Mouse (Mus musculus) limb, embryonic 14.5 days (tissue): Measurements from ENCODE around the gene Il4i1. TPM values are rescaled to one million over a fixed set of nuclear protein-coding genes. Genes with fewer than 3 reads are reported as not detected.

Source experiments
- ATAC-seq: fragments of 200-750 bp; cut with Nextera tagmentation; 2 replicates; pipeline ENCODE4 v1.8.0; 2017; ENCODE audit warnings: low read depth, moderate number of reproducible peaks, moderate TSS enrichment; ENCODE audit not compliant: low FRiP score
- DNase-seq: peaks from one replicate; pipeline ENCODE4 v3.0.0-alpha.2; 2015; ENCODE audit warnings: low spot score
- H3K27ac ChIP-seq: fragments of 300-500 bp; sonication (generic); replicated peaks from 2 replicates; pipeline ENCODE4 v1.5.1; 2014; ENCODE audit warnings: low read depth, mild to moderate bottlenecking, low read length, moderate library complexity, mixed read lengths
- H3K27me3 ChIP-seq: fragments of 300-500 bp; sonication (generic); 2 replicates; pipeline ENCODE4 v1.6.1; 2014; ENCODE audit warnings: low read length, mixed read lengths; ENCODE audit not compliant: control insufficient read depth, insufficient read depth
- H3K36me3 ChIP-seq: fragments of 300-500 bp; sonication (generic); 2 replicates; pipeline ENCODE4 v1.6.1; 2014; ENCODE audit warnings: mild to moderate bottlenecking, low read length, moderate library complexity, mixed read lengths; ENCODE audit not compliant: control insufficient read depth, insufficient read depth
- H3K4me1 ChIP-seq: fragments of 300-500 bp; sonication (generic); 2 replicates; pipeline ENCODE4 v1.6.1; 2014; ENCODE audit warnings: antibody characterized with exemption, low read length, mixed read lengths; ENCODE audit not compliant: control insufficient read depth, insufficient read depth
- H3K4me2 ChIP-seq: fragments of 300-500 bp; sonication (generic); replicated peaks from 2 replicates; pipeline ENCODE4 v1.6.1; 2014; ENCODE audit warnings: low read depth, mild to moderate bottlenecking, low read length, moderate library complexity; ENCODE audit not compliant: severe bottlenecking
- H3K4me3 ChIP-seq: fragments of 300-500 bp; sonication (generic); replicated peaks from 2 replicates; pipeline ENCODE4 v1.5.1; 2014; ENCODE audit warnings: low read length
- H3K9ac ChIP-seq: fragments of 300-500 bp; sonication (generic); 2 replicates; pipeline ENCODE4 v1.6.1; 2014; ENCODE audit warnings: mild to moderate bottlenecking, low read depth, low read length, moderate library complexity; ENCODE audit not compliant: severe bottlenecking
- H3K9me3 ChIP-seq: fragments of 300-500 bp; sonication (generic); 2 replicates; pipeline ENCODE4 v1.6.1; 2016; ENCODE audit warnings: low read length; ENCODE audit not compliant: control insufficient read depth
- POLR2A ChIP-seq: fragments of 200-500 bp; IDR thresholded peaks from 2 replicates; pipeline ENCODE4 v1.8.0; 2012; ENCODE audit warnings: inconsistent platforms, mild to moderate bottlenecking, moderate library complexity, borderline replicate concordance; ENCODE audit not compliant: insufficient read depth, insufficient read length; ENCODE audit errors: extremely low read depth
- WGBS: fragments of 180-500 bp; shearing (Covaris S2); extraction: QIAGEN DNeasy Blood & Tissue Kit; methylation state at CpG from one replicate; pipeline ENCODE4 v1.1.7; 2014; 5-methylcytosine and 5-hydroxymethylcytosine counted together
- polyA plus RNA-seq, 2 experiments: library from polyadenylated mRNA; depleted of rRNA in 1 of 2; stranded (reverse) in 1 of 2; unstranded in 1 of 2; fragments of >200 nt; fragmentation: Nextera tagmentation in 1 of 2; extraction: Ambion mirVana in 1 of 2; gene quantifications; 2 replicates each; pipeline versions ENCODE4 v1.2.1 to v1.2.3; 2012 to 2014

Gene Il4i1
- polyA plus RNA-seq, 2 experiments = 1.0 to 1.6 TPM

GRCm38 (mm10) chr7:44780101-44780500 lies 36.1 kb upstream of the Il4i1 start:
- Histone ChIP-seq H3K9ac (no peak overlapping the region), H3K4me3 (no peak overlapping the region), H3K4me1 (no peaks in the 10 kb centered on the region), H3K27ac (no peak overlapping the region), H3K36me3 (peaks cover 13% of the 10 kb centered on the region; the same call in 1 of the 2 replicates), H3K9me3 (no peaks in the 10 kb centered on the region), H3K27me3 (no peaks in the 10 kb centered on the region), H3K4me2 (no peak overlapping the region)
- WGBS = 84% methylated on average over 8 of the region's 8 CpGs
- TF ChIP-seq POLR2A = no peak
- no peak for DNase-seq
- ATAC-seq = no peak

- no peaks in the 10 kb centered on the region for H3K36me3 ChIP-seq
- H3K9me3 ChIP-seq = no peaks in the 10 kb centered on the region
- no peak overlapping the region for H3K27ac ChIP-seq
- H3K9ac ChIP-seq = no peak overlapping the region
- WGBS = 65% methylated on average over 3 of the region's 3 CpGs
- no peaks in the 10 kb centered on the region for H3K27me3 ChIP-seq
- no peaks in the 10 kb centered on the region for H3K4me1 ChIP-seq
- H3K4me3 ChIP-seq = no peak overlapping the region
- DNase-seq (no peak), ATAC-seq (no peak)
- no peak overlapping the region for H3K4me2 ChIP-seq
- no peak for TF ChIP-seq POLR2A
Measured at GRCm38 (mm10) chr7:44789531-44789930, 26.7 kb upstream of the Il4i1 start.

GRCm38 (mm10) chr7:44790066-44790465 lies 26.1 kb upstream of the Il4i1 start:
- Histone ChIP-seq H3K9me3 (no peaks in the 10 kb centered on the region), H3K36me3 (no peaks in the 10 kb centered on the region), H3K4me2 (no peak overlapping the region), H3K27ac (no peak overlapping the region), H3K27me3 (no peaks in the 10 kb centered on the region), H3K4me3 (no peak overlapping the region), H3K9ac (no peak overlapping the region), H3K4me1 (no peaks in the 10 kb centered on the region)
- WGBS = 58% methylated on average over 4 of the region's 4 CpGs
- DNase-seq = no peak
- no peak for ATAC-seq
- no peak for TF ChIP-seq POLR2A

GRCm38 (mm10) chr7:44792781-44793180 lies 23.4 kb upstream of the Il4i1 start:
- no peak for TF ChIP-seq POLR2A
- Histone ChIP-seq H3K4me3 (no peak overlapping the region), H3K27ac (no peak overlapping the region), H3K4me1 (no peaks in the 10 kb centered on the region), H3K9me3 (no peaks in the 10 kb centered on the region), H3K9ac (no peak overlapping the region), H3K27me3 (no peaks in the 10 kb centered on the region), H3K4me2 (no peak overlapping the region), H3K36me3 (no peaks in the 10 kb centered on the region)
- ATAC-seq (no peak), DNase-seq (no peak)
- WGBS = 83% methylated on average over 6 of the region's 6 CpGs

GRCm38 (mm10) chr7:44808927-44809326 lies 7.3 kb upstream of the Il4i1 start:
- WGBS = 84% methylated on average over 2 of the region's 2 CpGs
- Histone ChIP-seq H3K36me3 (peaks cover 9% of the 10 kb centered on the region; the same call in 1 of the 2 replicates), H3K4me1 (no peaks in the 10 kb centered on the region), H3K4me3 (no peak overlapping the region), H3K9ac (no peak overlapping the region), H3K4me2 (no peak overlapping the region), H3K27ac (no peak overlapping the region), H3K27me3 (no peaks in the 10 kb centered on the region), H3K9me3 (no peaks in the 10 kb centered on the region)
- TF ChIP-seq POLR2A = no peak
- DNase-seq (no peak), ATAC-seq (no peak)

- no peaks in the 10 kb centered on the region for H3K9me3 ChIP-seq
- no peak overlapping the region for H3K9ac ChIP-seq
- no peak overlapping the region for H3K4me3 ChIP-seq
- H3K4me2 ChIP-seq = no peak overlapping the region
- H3K36me3 ChIP-seq = peaks cover 11% of the 10 kb centered on the region; the same call in 1 of the 2 replicates
- TF ChIP-seq POLR2A = no peak
- H3K27me3 ChIP-seq = no peaks in the 10 kb centered on the region
- ATAC-seq (no peak), DNase-seq (no peak)
- no peaks in the 10 kb centered on the region for H3K4me1 ChIP-seq
- WGBS = 86% methylated on average over 3 of the region's 3 CpGs
- H3K27ac ChIP-seq = no peak overlapping the region
Measured at GRCm38 (mm10) chr7:44809466-44809865, 6.7 kb upstream of the Il4i1 start.
